Mouse (Mus musculus) limb, embryonic 11.5 days (tissue): Measurements from ENCODE around the gene Zfp429. TPM values are rescaled to one million over a fixed set of nuclear protein-coding genes. Genes with fewer than 3 reads are reported as not detected.

Experiments used
- polyA plus RNA-seq: library from polyadenylated mRNA; unstranded; fragments of >200 nt; fragmentation: Nextera tagmentation; extraction: Ambion mirVana; gene quantifications from 2 replicates; pipeline ENCODE4 v1.2.1, GENCODE M21; 2014

The Zfp429 gene
- polyA plus RNA-seq, 1 experiment from 2014 or later: 4.3 TPM

Other genes with a start within 250 kb of the Zfp429 start
- 6.0 and 7.3 TPM in 2 replicates for gene Rsl1, start 226.6 kb downstream of the Zfp429 start, polyA plus RNA-seq
- gene Zfp455, start 205.3 kb downstream of the Zfp429 start, polyA plus RNA-seq: 1.3 and 2.1 TPM in 2 replicates
- gene Zfp458, start 121.4 kb downstream of the Zfp429 start, polyA plus RNA-seq: 1.7 and 2.2 TPM in 2 replicates
- 0.27 and 0.54 TPM in 2 replicates for gene Zfp457, start 93.3 kb downstream of the Zfp429 start, polyA plus RNA-seq
- gene Zfp595, start 67.2 kb downstream of the Zfp429 start, polyA plus RNA-seq: 1.9 and 2.8 TPM in 2 replicates
- not detected in 2 replicates for gene Gm28044, start 39.3 kb downstream of the Zfp429 start, polyA plus RNA-seq
- gene Zfp953, start 39.2 kb downstream of the Zfp429 start, polyA plus RNA-seq: 1.1 and 1.2 TPM in 2 replicates
- gene Gm28041, start 24.1 kb downstream of the Zfp429 start, polyA plus RNA-seq: 0.59 TPM in 1 of 2 replicates, not detected in the other
- gene Zfp456, start 24.0 kb downstream of the Zfp429 start, polyA plus RNA-seq: 1.2 and 1.5 TPM in 2 replicates
- gene Zfp459, start 21.6 kb upstream of the Zfp429 start, polyA plus RNA-seq: 1.2 and 1.3 TPM in 2 replicates
- gene Zfp874a, start 51.8 kb upstream of the Zfp429 start, polyA plus RNA-seq: 9.5 and 9.7 TPM in 2 replicates
- gene Zfp874b, start 84.4 kb upstream of the Zfp429 start, polyA plus RNA-seq: 1.7 and 2.6 TPM in 2 replicates
- gene Zfp58, start 100.7 kb upstream of the Zfp429 start, polyA plus RNA-seq: 19.5 and 19.6 TPM in 2 replicates
- not detected in 2 replicates for gene Gm26965, start 126.3 kb upstream of the Zfp429 start, polyA plus RNA-seq
- 26.8 and 32.8 TPM in 2 replicates for gene Zfp87, start 126.4 kb upstream of the Zfp429 start, polyA plus RNA-seq
- 18.7 and 20.0 TPM in 2 replicates for gene Zfp748, start 154.0 kb upstream of the Zfp429 start, polyA plus RNA-seq
- gene Zfp729b, start 209.9 kb upstream of the Zfp429 start, polyA plus RNA-seq: 5.1 and 5.8 TPM in 2 replicates
- gene Gm49345, start 237.9 kb upstream of the Zfp429 start, polyA plus RNA-seq: not detected in 2 replicates
- gene Zfp729a, start 238.0 kb upstream of the Zfp429 start, polyA plus RNA-seq: 2.7 and 3.7 TPM in 2 replicates